Mouse (Mus musculus): ENCODE measurements at regions not wholly inside any gene's neighbourhood (a gene's known extent, or its start where the extent isn't known, plus 50 kb on each side); places are given as distances from the start of the nearest gene placed in this dataset.
"Not testable (repeated sequence)": the region's sequence is repeated elsewhere in the genome, so short reads cannot be mapped to it uniquely, and the experiment has no call there.

DNA sequence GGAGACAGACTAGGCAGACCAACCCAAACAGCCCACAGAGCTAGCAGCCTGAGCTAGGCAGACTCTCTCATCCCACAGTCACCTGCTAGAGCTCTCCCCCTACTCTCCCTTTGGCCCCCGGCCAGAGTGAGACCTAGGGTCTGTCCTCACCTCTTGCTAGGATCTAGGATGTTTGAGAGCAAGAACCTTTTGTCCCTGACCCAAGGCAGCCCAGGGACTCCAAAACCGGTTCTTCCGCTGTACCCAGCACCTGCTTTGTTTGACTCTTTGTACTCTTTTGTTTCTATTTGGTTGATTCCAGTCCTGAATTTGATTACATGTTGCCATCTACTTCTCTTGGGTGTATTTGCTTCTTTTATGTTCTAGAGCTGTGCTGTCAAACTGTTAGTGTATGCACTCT is 75.3 kb downstream of the H60c start:
- Histone ChIP-seq H3K27me3 (ENCODE audit: poor library complexity, severe bottlenecking) (no peaks in the 10 kb centered on the region), H3K36me3 (replicated peaks) (no peaks in the 10 kb centered on the region), H3K9me3 (peaks cover 16% of the 10 kb centered on the region), H3K4me1 (no peaks in the 10 kb centered on the region), H3K27ac (no peak overlapping the region), H3K4me3 (no peak overlapping the region)
- DNase-seq (ENCODE audit: extremely low spot score, low spot score), result no peak
- WGBS, result 63% methylated on average over 3 of the region's 3 CpGs

DNA sequence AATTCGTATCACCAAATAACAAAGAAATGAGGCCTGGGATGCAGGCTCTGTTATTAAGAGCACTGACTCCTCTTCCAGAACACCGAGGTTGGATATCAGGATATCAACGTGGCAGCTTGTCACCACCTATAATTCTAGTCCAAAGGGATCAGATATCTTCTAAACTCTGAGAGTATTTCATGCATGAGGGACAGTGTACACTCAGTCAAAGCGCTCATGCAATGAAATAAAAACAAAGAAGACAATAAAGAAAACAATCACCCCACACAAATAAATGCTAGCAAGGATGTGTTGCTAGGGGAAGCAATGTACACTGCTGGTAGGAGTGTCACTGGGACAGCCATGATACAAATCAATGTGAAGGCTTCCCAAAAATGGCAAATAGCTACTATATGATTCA is 79.2 kb downstream of the H60c start:
- Histone ChIP-seq H3K4me3 (no peak overlapping the region), H3K27ac (no peak overlapping the region), H3K4me1 (no peaks in the 10 kb centered on the region), H3K27me3 (ENCODE audit: poor library complexity, severe bottlenecking) (no peaks in the 10 kb centered on the region), H3K36me3 (replicated peaks) (no peaks in the 10 kb centered on the region), H3K9me3 (peaks cover 15% of the 10 kb centered on the region)
- WGBS, result 86% methylated on average over 4 of the region's 4 CpGs
- no peak for DNase-seq (ENCODE audit: extremely low spot score, low spot score)

DNA sequence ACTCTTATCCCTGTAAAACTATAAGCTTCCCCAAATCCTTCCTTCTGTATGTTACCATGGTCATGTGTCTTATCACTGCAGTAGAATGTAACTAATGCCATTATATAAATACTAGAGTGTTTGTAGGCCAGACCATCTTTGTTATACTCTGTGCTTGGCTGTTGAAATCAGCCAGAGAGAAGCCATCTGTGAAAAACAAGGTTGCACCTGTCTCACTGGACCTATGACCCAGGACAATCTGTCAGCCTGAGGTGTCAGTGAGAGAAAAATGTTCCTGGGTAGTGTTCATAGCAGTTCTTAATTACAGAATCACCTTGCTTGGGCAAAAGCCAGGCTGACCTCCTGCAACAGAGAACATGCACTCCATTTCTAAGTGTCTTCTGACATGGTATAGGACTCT is 87.5 kb downstream of the H60c start:
- no peak for DNase-seq (ENCODE audit: extremely low spot score, low spot score)
- Histone ChIP-seq H3K27ac (no peak overlapping the region), H3K4me1 (no peaks in the 10 kb centered on the region), H3K27me3 (ENCODE audit: poor library complexity, severe bottlenecking) (no peaks in the 10 kb centered on the region), H3K36me3 (replicated peaks) (no peaks in the 10 kb centered on the region), H3K9me3 (peaks cover 42% of the 10 kb centered on the region), H3K4me3 (no peak overlapping the region)

- Histone ChIP-seq H3K36me3 (replicated peaks) (no peaks in the 10 kb centered on the region), H3K4me1 (no peaks in the 10 kb centered on the region), H3K9me3 (peaks cover 53% of the 10 kb centered on the region), H3K27me3 (ENCODE audit: poor library complexity, severe bottlenecking) (no peaks in the 10 kb centered on the region), H3K27ac (no peak overlapping the region), H3K4me3 (no peak overlapping the region)
- DNase-seq (ENCODE audit: extremely low spot score, low spot score), result no peak
These were observed 94.0 kb downstream of the H60c start for GRCm38 (mm10) chr10:3173601-3174000.

- not testable (repeated sequence) for H3K4me1 ChIP-seq; H3K4me3 ChIP-seq; H3K36me3 ChIP-seq (replicated peaks); H3K27ac ChIP-seq; H3K27me3 ChIP-seq (ENCODE audit: poor library complexity, severe bottlenecking); DNase-seq (ENCODE audit: extremely low spot score, low spot score)
- peaks cover 55% of the 10 kb centered on the region for H3K9me3 ChIP-seq
- 56% methylated on average over 4 of the region's 4 CpGs for WGBS
These were observed 94.6 kb downstream of the H60c start for GRCm38 (mm10) chr10:3172927-3173326.

DNA sequence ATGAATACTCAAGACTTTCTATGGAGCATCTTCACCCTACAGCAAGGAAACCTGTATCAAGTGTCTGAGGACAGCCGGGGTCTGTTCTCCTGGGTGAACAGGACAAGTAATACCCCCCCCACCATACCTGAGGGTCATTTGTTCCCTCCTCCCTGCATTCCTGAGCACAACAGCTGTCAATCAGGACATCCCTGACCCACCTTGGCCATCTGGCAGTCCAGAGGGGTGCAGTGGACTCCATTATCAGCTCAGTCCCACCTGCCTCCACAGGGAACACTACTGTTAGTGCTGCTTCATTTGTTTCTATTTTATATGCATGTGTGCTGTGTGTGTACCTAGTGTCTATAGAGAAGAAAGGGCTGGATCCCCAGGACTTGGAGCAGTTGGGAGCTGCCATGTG is 95.3 kb downstream of the H60c start:
- DNase-seq (ENCODE audit: extremely low spot score, low spot score), result no peak
- 96% methylated on average over 1 of the region's 1 CpGs for WGBS
- Histone ChIP-seq H3K36me3 (replicated peaks) (no peaks in the 10 kb centered on the region), H3K9me3 (peaks cover 55% of the 10 kb centered on the region), H3K27me3 (ENCODE audit: poor library complexity, severe bottlenecking) (no peaks in the 10 kb centered on the region), H3K27ac (no peak overlapping the region), H3K4me3 (no peak overlapping the region), H3K4me1 (no peaks in the 10 kb centered on the region)

GRCm38 (mm10) chr10:3171366-3171765 is 96.2 kb downstream of the H60c start:
- H3K27me3 ChIP-seq (ENCODE audit: poor library complexity, severe bottlenecking), result no peaks in the 10 kb centered on the region
- peaks cover 55% of the 10 kb centered on the region for H3K9me3 ChIP-seq
- 96% methylated on average over 5 of the region's 5 CpGs for WGBS
- DNase-seq (ENCODE audit: extremely low spot score, low spot score), result no peak
- H3K4me3 ChIP-seq, result no peak overlapping the region
- no peaks in the 10 kb centered on the region for H3K4me1 ChIP-seq
- no peaks in the 10 kb centered on the region for H3K36me3 ChIP-seq (replicated peaks)
- no peak overlapping the region for H3K27ac ChIP-seq

DNA sequence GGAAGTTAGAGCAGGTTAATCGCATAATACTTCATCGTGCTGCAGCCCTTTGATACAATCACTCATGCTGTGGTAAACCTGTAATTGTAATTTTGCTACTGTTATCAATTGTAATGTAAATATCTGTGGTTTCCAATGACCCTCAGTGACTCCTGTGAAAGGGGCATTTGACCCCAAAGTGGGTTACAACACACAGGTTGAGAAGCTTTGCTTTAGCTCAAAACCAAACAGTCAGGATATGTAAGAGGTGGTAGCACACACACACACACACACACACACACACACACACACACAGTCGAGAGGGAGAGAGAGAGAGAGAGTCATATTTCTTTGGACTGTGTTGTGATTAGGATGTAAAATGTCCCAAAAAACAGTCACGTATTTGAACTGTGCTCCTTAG is 112.0 kb downstream of the H60c start:
- 87% methylated on average over 4 of the region's 4 CpGs for whole genome bisulfite sequencing
- Histone ChIP-seq H3K9me3 (peaks cover 80% of the 10 kb centered on the region), H3K27ac (no peak overlapping the region), H3K4me3 (no peak overlapping the region), H3K36me3 (replicated peaks) (no peaks in the 10 kb centered on the region), H3K4me1 (no peaks in the 10 kb centered on the region), H3K27me3 (ENCODE audit: poor library complexity, severe bottlenecking) (no peaks in the 10 kb centered on the region)
- no peak for DNase-seq (ENCODE audit: extremely low spot score, low spot score)

GRCm38 (mm10) chr10:3148171-3148570 is 119.4 kb downstream of the H60c start:
- peaks cover 51% of the 10 kb centered on the region for H3K9me3 ChIP-seq
- 87% methylated on average over 4 of the region's 4 CpGs for WGBS

DNA sequence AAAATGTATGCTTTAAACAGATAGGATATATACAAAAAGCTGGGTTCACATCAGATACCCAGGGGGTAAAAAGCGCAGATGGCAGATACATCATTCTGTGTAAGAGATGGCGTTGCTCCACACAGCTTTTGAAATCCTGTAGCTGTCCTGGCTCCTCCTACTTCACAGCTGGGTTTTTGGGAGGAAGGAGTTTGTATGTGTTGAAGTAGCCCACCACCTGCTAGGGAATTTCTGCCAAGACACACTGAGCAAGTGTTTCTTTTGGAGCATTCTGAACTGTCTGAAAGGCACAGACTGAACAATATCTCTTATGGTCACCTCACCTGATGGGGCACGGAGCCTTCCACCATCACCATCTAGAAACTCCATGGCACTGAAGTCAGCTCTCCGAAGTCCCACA is 128.3 kb downstream of the H60c start:
- no peaks in the 10 kb centered on the region for H3K27me3 ChIP-seq (ENCODE audit: poor library complexity, severe bottlenecking)
- no peaks in the 10 kb centered on the region for H3K36me3 ChIP-seq (replicated peaks)
- no peaks in the 10 kb centered on the region for H3K4me1 ChIP-seq
- H3K9me3 ChIP-seq, result peaks cover 64% of the 10 kb centered on the region
- no peak overlapping the region for H3K4me3 ChIP-seq
- 90% methylated on average over 4 of the region's 4 CpGs for WGBS
- no peak for DNase-seq (ENCODE audit: extremely low spot score, low spot score)
- no peak overlapping the region for H3K27ac ChIP-seq

More at GRCm38 (mm10) chr10:3148171-3148570, 119.4 kb downstream of the H60c start:
- Histone ChIP-seq H3K36me3 (replicated peaks) (no peaks in the 10 kb centered on the region), H3K27ac (no peak overlapping the region), H3K27me3 (ENCODE audit: poor library complexity, severe bottlenecking) (no peaks in the 10 kb centered on the region), H3K4me1 (no peaks in the 10 kb centered on the region), H3K4me3 (no peak overlapping the region)
- no peak for DNase-seq (ENCODE audit: extremely low spot score, low spot score)

DNA sequence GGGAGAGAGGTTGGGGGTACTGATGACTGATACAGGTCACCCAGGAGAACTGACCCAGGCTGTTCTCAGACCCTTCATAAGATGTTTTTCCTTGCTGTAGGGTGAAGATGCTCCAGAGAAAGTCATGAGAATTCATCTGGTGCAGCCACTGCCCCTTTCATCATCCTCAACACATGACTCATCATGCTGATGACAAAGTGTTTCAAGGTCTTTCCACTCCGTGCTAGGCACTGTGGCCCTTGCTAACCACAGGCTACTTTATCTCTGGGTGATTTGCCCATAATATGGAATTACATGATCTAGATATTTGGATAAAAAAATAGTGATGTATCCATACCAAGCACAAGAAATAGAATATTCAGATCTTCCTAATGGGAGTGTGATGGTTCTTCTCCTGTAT is 140.1 kb downstream of the H60c start:
- Histone ChIP-seq H3K4me3 (no peak overlapping the region), H3K27ac (no peak overlapping the region), H3K36me3 (replicated peaks) (no peaks in the 10 kb centered on the region), H3K27me3 (ENCODE audit: poor library complexity, severe bottlenecking) (no peaks in the 10 kb centered on the region), H3K9me3 (peaks cover 94% of the 10 kb centered on the region), H3K4me1 (no peaks in the 10 kb centered on the region)
- DNase-seq (ENCODE audit: extremely low spot score, low spot score), result no peak
- 74% methylated on average over 1 of the region's 1 CpGs for WGBS

GRCm38 (mm10) chr10:3117451-3118070 is 150.0 kb downstream of the H60c start:
- Histone ChIP-seq H3K36me3 (replicated peaks) (no peaks in the 10 kb centered on the region), H3K27ac (no peak overlapping the region), H3K4me3 (no peak overlapping the region), H3K27me3 (ENCODE audit: poor library complexity, severe bottlenecking) (no peaks in the 10 kb centered on the region), H3K4me1 (no peaks in the 10 kb centered on the region), H3K9me3 (peaks cover 84% of the 10 kb centered on the region)
- 89% methylated on average over 3 of the region's 3 CpGs for WGBS
- DNase-seq (ENCODE audit: extremely low spot score, low spot score), result no peak

- not testable (repeated sequence) for H3K4me1 ChIP-seq; DNase-seq (ENCODE audit: extremely low spot score, low spot score); H3K27ac ChIP-seq; H3K27me3 ChIP-seq (ENCODE audit: poor library complexity, severe bottlenecking); H3K36me3 ChIP-seq (replicated peaks); H3K4me3 ChIP-seq
- 90% methylated on average over 3 of the region's 8 CpGs for WGBS
- H3K9me3 ChIP-seq, result peaks cover 59% of the 10 kb centered on the region
These were observed 153.2 kb downstream of the H60c start for GRCm38 (mm10) chr10:3114421-3114820.

DNA sequence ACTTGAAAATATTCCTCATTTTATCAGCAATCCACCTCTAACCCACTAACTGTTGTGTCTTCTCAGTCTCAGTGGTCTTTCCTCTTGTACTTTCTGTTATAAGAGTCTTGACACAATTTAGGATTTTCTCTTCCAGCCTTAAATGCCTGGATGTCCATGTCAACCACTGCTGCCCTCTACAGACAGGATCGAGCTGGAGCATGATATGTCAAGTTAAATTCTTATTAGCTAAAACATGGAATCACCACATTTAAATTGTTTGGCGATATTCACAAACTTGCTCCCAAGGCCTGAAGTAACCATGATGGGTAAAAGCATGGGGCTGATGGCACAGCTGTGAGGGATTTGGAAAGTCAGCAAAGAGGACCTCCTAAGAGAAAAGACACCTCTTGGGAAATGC is 159.6 kb downstream of the H60c start:
- not testable (repeated sequence) for H3K27ac ChIP-seq; H3K27me3 ChIP-seq (ENCODE audit: poor library complexity, severe bottlenecking); DNase-seq (ENCODE audit: extremely low spot score, low spot score); H3K4me3 ChIP-seq; H3K36me3 ChIP-seq (replicated peaks); H3K4me1 ChIP-seq
- WGBS, result 86% methylated on average over 2 of the region's 2 CpGs
- peaks cover 68% of the 10 kb centered on the region for H3K9me3 ChIP-seq

Data from forebrain, embryonic 10.5 days (tissue).